Mouse (Mus musculus): ENCODE data around the gene Olfr487. TPM values are rescaled to one million over a fixed set of nuclear protein-coding genes. Genes with fewer than 3 reads are reported as not detected.

The Olfr487 gene
- not detected in 2 replicates for polyA plus RNA-seq (2012)

GRCm38 (mm10) chr7:108214536-108214935 is at the start of gene Olfr487:
Gene Olfr487 (minus strand): TSS chr7:108214636.

GRCm38 (mm10) chr7:108258247-108258646 is 43.8 kb upstream of the Olfr487 start, which contains the start of gene Olfr488:
Gene Olfr488 (minus strand): TSS chr7:108258347.

GRCm38 (mm10) chr7:108172642-108173041 is 41.8 kb downstream of the Olfr487 start, which contains the start of gene Olfr486:
Gene Olfr486 (minus strand): TSS chr7:108172742.

GRCm38 (mm10) chr7:108159771-108160170 is 54.7 kb downstream of the Olfr487 start, which contains the start of gene Olfr485:
Gene Olfr485 (minus strand): TSS chr7:108159871.

Other genes starting within 250 kb of the Olfr487 start
- gene Olfr476, start 249.8 kb downstream of the Olfr487 start, polyA plus RNA-seq (2012) = not detected in 2 replicates
- not detected in 2 replicates for gene Olfr477, start 227.9 kb downstream of the Olfr487 start, polyA plus RNA-seq (2012)
- gene Olfr478, start 180.6 kb downstream of the Olfr487 start, polyA plus RNA-seq (2012) = not detected in 2 replicates
- gene Olfr479, start 163.9 kb downstream of the Olfr487 start, polyA plus RNA-seq (2012) = not detected in 2 replicates
- not detected in 2 replicates for gene Olfr480, start 147.3 kb downstream of the Olfr487 start, polyA plus RNA-seq (2012)
- not detected in 2 replicates for gene Olfr481, start 134.8 kb downstream of the Olfr487 start, polyA plus RNA-seq (2012)
- not detected in 2 replicates for gene Olfr482, start 117.0 kb downstream of the Olfr487 start, polyA plus RNA-seq (2012)
- not detected in 2 replicates for gene Olfr483, start 113.8 kb downstream of the Olfr487 start, polyA plus RNA-seq (2012)
- not detected in 2 replicates for gene Olfr484, start 87.2 kb downstream of the Olfr487 start, polyA plus RNA-seq (2012)
- gene Olfr485, start 54.8 kb downstream of the Olfr487 start, polyA plus RNA-seq (2012) = not detected in 2 replicates
- gene Olfr486, start 41.9 kb downstream of the Olfr487 start, polyA plus RNA-seq (2012) = not detected in 2 replicates
- not detected in 2 replicates for gene Olfr488, start 43.7 kb upstream of the Olfr487 start, polyA plus RNA-seq (2012)
- gene Olfr490, start 74.3 kb upstream of the Olfr487 start, polyA plus RNA-seq (2012) = not detected in 2 replicates
- not detected in 2 replicates for gene Olfr491, start 98.8 kb upstream of the Olfr487 start, polyA plus RNA-seq (2012)
- gene Olfr492, start 109.0 kb upstream of the Olfr487 start, polyA plus RNA-seq (2012) = not detected in 2 replicates
- gene Olfr493, start 132.3 kb upstream of the Olfr487 start, polyA plus RNA-seq (2012) = not detected in 2 replicates
- gene Olfr494, start 150.7 kb upstream of the Olfr487 start, polyA plus RNA-seq (2012) = not detected in 2 replicates
- not detected in 2 replicates for gene Olfr495, start 178.5 kb upstream of the Olfr487 start, polyA plus RNA-seq (2012)
- gene Olfr497, start 205.8 kb upstream of the Olfr487 start, polyA plus RNA-seq (2012) = not detected in 2 replicates

Measured in megakaryocyte-erythroid progenitor cell, adult 5 weeks (primary cell).